18 mouse cellular contexts compared by ENCODE assay signal in the genomic region with DNA sequence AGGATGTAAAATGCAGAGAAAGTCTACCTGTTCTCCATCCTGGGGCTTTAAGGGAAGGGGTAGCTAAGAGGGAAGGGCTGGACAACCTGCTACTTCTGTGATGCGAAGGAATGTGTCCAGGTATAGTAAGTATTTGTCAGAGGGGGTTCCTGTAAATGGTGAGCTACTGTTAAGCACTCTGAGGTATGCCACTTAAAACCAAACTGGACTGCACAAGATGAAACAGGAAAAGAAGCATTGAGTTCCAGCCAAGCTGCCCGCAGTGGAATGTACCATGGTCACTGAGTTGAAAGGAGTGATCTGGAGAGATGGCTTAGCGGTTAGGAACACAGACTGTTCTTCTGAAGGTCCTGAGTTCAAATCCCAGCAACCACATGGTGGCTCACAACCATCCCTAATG.
"Had no signal": no experiment of that assay in that cellular context is flagged by ENCODE, and none has a peak within 500 bp of the region (broad histone marks: within the 10 kb centered on the region; RNA-seq: fewer than 3 reads in every experiment).

No protein-coding gene starts in this region.

- H3K9me3 ChIP-seq: intestine, embryonic 15.5 days; limb, embryonic 10.5 days; limb, embryonic 13.5 days; liver, embryonic 12.5 days; liver, embryonic 15.5 days; midbrain, embryonic 13.5 days; neural tube, embryonic 13.5 days had no signal

- H3K27me3 ChIP-seq: intestine, embryonic 15.5 days; limb, embryonic 13.5 days; liver, embryonic 12.5 days; liver, embryonic 15.5 days; midbrain, embryonic 13.5 days; neural tube, embryonic 13.5 days had no signal

- H3K36me3 ChIP-seq: intestine, embryonic 15.5 days; limb, embryonic 10.5 days; limb, embryonic 13.5 days; liver, embryonic 12.5 days; liver, embryonic 15.5 days; midbrain, embryonic 13.5 days; neural tube, embryonic 13.5 days had no signal

- ATAC-seq: intestine, embryonic 15.5 days; liver, embryonic 12.5 days; midbrain, embryonic 13.5 days; midbrain, embryonic 16.5 days had no signal

- H3K4me2 ChIP-seq: intestine, embryonic 15.5 days; limb, embryonic 13.5 days; liver, embryonic 12.5 days; liver, embryonic 15.5 days; midbrain, embryonic 13.5 days; neural tube, embryonic 13.5 days had no signal

- H3K4me3 ChIP-seq: intestine, embryonic 15.5 days; limb, embryonic 10.5 days; limb, embryonic 13.5 days; liver, embryonic 12.5 days; liver, embryonic 15.5 days; midbrain, embryonic 13.5 days; myocyte; neural tube, embryonic 13.5 days had no signal

- H3K27ac ChIP-seq: intestine, embryonic 15.5 days; limb, embryonic 10.5 days; limb, embryonic 13.5 days; liver, embryonic 12.5 days; liver, embryonic 15.5 days; macrophage; midbrain, embryonic 13.5 days; neural tube, embryonic 13.5 days had no signal

- H3K4me1 ChIP-seq: intestine, embryonic 15.5 days; limb, embryonic 10.5 days; limb, embryonic 13.5 days; liver, embryonic 12.5 days; liver, embryonic 15.5 days; midbrain, embryonic 13.5 days had no signal

- DNase-seq: kidney, adult 11 months; kidney, adult 9 months; kidney, postnatal 14 days; kidney, postnatal 4 days; liver; retina, postnatal 1 day; thymus, adult 18-20 months; thymus, postnatal 4 days had no signal

- H3K9ac ChIP-seq: intestine, embryonic 15.5 days; limb, embryonic 13.5 days; liver, embryonic 12.5 days; liver, embryonic 15.5 days; midbrain, embryonic 13.5 days; neural tube, embryonic 13.5 days had no signal
